Mouse (Mus musculus): ENCODE data around the gene Hdgfl2. TPM values are rescaled to one million over a fixed set of nuclear protein-coding genes. Genes with fewer than 3 reads are reported as not detected.

The Hdgfl2 gene
- polyA plus RNA-seq, 1 experiment: 109 TPM

- H3K27ac ChIP-seq (ENCODE audit: insufficient read depth, low read length): no peak overlapping the region
- H3K4me1 ChIP-seq (ENCODE audit: control insufficient read depth, insufficient read depth, low read length): no peaks in the 10 kb centered on the region; the same call in 1 of the 2 replicates
- TF ChIP-seq POLR2A (IDR thresholded peaks at IDR 0.05; ENCODE audit: borderline replicate concordance, insufficient read depth, low read length) (no peak), CTCF (IDR thresholded peaks at IDR 0.05; ENCODE audit: borderline replicate concordance, insufficient read depth, low read depth, low read length) (no peak)
- WGBS: 40% methylated on average over 9 of the region's 9 CpGs
- DNase-seq: no peak
- H3K27me3 ChIP-seq (ENCODE audit: control insufficient read depth, insufficient read depth, low read length): no peaks in the 10 kb centered on the region; the same call in 1 of the 2 replicates
- H3K4me3 ChIP-seq (replicated peaks; ENCODE audit: insufficient read depth, low read depth, low read length): no peak overlapping the region
Observed at GRCm38 (mm10) chr17:56148280-56148679, 68.8 kb downstream of the Hdgfl2 start.

- peak in 1 of 2 experiments; percentile 31 for DNase-seq
- Histone ChIP-seq H3K27ac (ENCODE audit: insufficient read depth, low read length) (no peak overlapping the region), H3K27me3 (ENCODE audit: control insufficient read depth, insufficient read depth, low read length) (no peaks in the 10 kb centered on the region; the same call in 1 of the 2 replicates), H3K4me1 (ENCODE audit: control insufficient read depth, insufficient read depth, low read length) (peaks cover 3% of the 10 kb centered on the region; the same call in 1 of the 2 replicates), H3K4me3 (replicated peaks; ENCODE audit: insufficient read depth, low read depth, low read length) (peak overlapping the region; percentile 34)
- 6% methylated on average over 30 of the region's 30 CpGs for WGBS
- TF ChIP-seq CTCF (IDR thresholded peaks at IDR 0.05; ENCODE audit: borderline replicate concordance, insufficient read depth, low read depth, low read length) (no peak), POLR2A (IDR thresholded peaks at IDR 0.05; ENCODE audit: borderline replicate concordance, insufficient read depth, low read length) (no peak)
Observed at GRCm38 (mm10) chr17:56148790-56149618, 69.6 kb downstream of the Hdgfl2 start.

GRCm38 (mm10) chr17:56149897-56150296 lies 70.5 kb downstream of the Hdgfl2 start:
- 62% methylated on average over 2 of the region's 2 CpGs for WGBS

More at GRCm38 (mm10) chr17:56149897-56150296, 70.5 kb downstream of the Hdgfl2 start:
- TF ChIP-seq POLR2A (IDR thresholded peaks at IDR 0.05; ENCODE audit: borderline replicate concordance, insufficient read depth, low read length) (no peak), CTCF (IDR thresholded peaks at IDR 0.05; ENCODE audit: borderline replicate concordance, insufficient read depth, low read depth, low read length) (no peak)
- H3K4me1 ChIP-seq (ENCODE audit: control insufficient read depth, insufficient read depth, low read length): peaks cover 3% of the 10 kb centered on the region; the same call in 1 of the 2 replicates
- DNase-seq: no peak
- no peak overlapping the region for H3K4me3 ChIP-seq (replicated peaks; ENCODE audit: insufficient read depth, low read depth, low read length)
- no peaks in the 10 kb centered on the region; the same call in 1 of the 2 replicates for H3K27me3 ChIP-seq (ENCODE audit: control insufficient read depth, insufficient read depth, low read length)
- no peak overlapping the region for H3K27ac ChIP-seq (ENCODE audit: insufficient read depth, low read length)

Other genes with a start within 250 kb of the Hdgfl2 start
- gene Zfp119a, start 200.7 kb upstream of the Hdgfl2 start, polyA plus RNA-seq (2012; rRNA removed): 3.6 and 4.3 TPM in 2 replicates
- gene Zfp959, start 187.5 kb upstream of the Hdgfl2 start, polyA plus RNA-seq (2012; rRNA removed): 7.7 and 8.7 TPM in 2 replicates
- gene Zfp119b, start 130.1 kb upstream of the Hdgfl2 start, polyA plus RNA-seq (2012; rRNA removed): 3.3 and 3.7 TPM in 2 replicates
- 0.81 and 1.00 TPM in 2 replicates for gene Ebi3, start 127.0 kb upstream of the Hdgfl2 start, polyA plus RNA-seq (2012; rRNA removed)
- 13.4 and 14.9 TPM in 2 replicates for gene Yju2, start 120.5 kb upstream of the Hdgfl2 start, polyA plus RNA-seq (2012; rRNA removed)
- gene Shd, start 109.2 kb upstream of the Hdgfl2 start, polyA plus RNA-seq (2012; rRNA removed): 122 and 127 TPM in 2 replicates
- gene Fsd1, start 93.1 kb upstream of the Hdgfl2 start, polyA plus RNA-seq (2012; rRNA removed): 88.0 and 91.3 TPM in 2 replicates
- 51.8 and 64.1 TPM in 2 replicates for gene Stap2, start 74.0 kb upstream of the Hdgfl2 start, polyA plus RNA-seq (2012; rRNA removed)
- 183 and 193 TPM in 2 replicates for gene Mpnd, start 73.9 kb upstream of the Hdgfl2 start, polyA plus RNA-seq (2012; rRNA removed)
- gene Sh3gl1, start 43.0 kb upstream of the Hdgfl2 start, polyA plus RNA-seq (2012; rRNA removed): 69.5 and 82.5 TPM in 2 replicates
- 2.9 and 3.3 TPM in 2 replicates for gene Chaf1a, start 39.2 kb upstream of the Hdgfl2 start, polyA plus RNA-seq (2012; rRNA removed)
- gene Ubxn6, start 4.6 kb upstream of the Hdgfl2 start, polyA plus RNA-seq (2012; rRNA removed): 114 TPM in 2 replicates
- 1.1 and 1.7 TPM in 2 replicates for gene Plin4, start 30.2 kb downstream of the Hdgfl2 start, polyA plus RNA-seq (2012; rRNA removed)
- 0.38 and 0.54 TPM in 2 replicates for gene Plin5, start 38.0 kb downstream of the Hdgfl2 start, polyA plus RNA-seq (2012; rRNA removed)
- 0.93 and 1.6 TPM in 2 replicates for gene Lrg1, start 42.4 kb downstream of the Hdgfl2 start, polyA plus RNA-seq (2012; rRNA removed)
- 51.8 and 54.3 TPM in 2 replicates for gene Sema6b, start 60.7 kb downstream of the Hdgfl2 start, polyA plus RNA-seq (2012; rRNA removed)
- 1.7 and 1.9 TPM in 2 replicates for gene Tnfaip8l1, start 82.8 kb downstream of the Hdgfl2 start, polyA plus RNA-seq (2012; rRNA removed)
- gene Mydgf, start 104.3 kb downstream of the Hdgfl2 start, polyA plus RNA-seq (2012; rRNA removed): 44.5 and 45.0 TPM in 2 replicates
- 54.7 and 56.3 TPM in 2 replicates for gene Dpp9, start 139.3 kb downstream of the Hdgfl2 start, polyA plus RNA-seq (2012; rRNA removed)
- 19.9 and 21.8 TPM in 2 replicates for gene Fem1a, start 177.2 kb downstream of the Hdgfl2 start, polyA plus RNA-seq (2012; rRNA removed)
- gene Ticam1, start 197.2 kb downstream of the Hdgfl2 start, polyA plus RNA-seq (2012; rRNA removed): 4.5 and 4.7 TPM in 2 replicates
- 15.6 and 20.9 TPM in 2 replicates for gene Plin3, start 213.2 kb downstream of the Hdgfl2 start, polyA plus RNA-seq (2012; rRNA removed)
- gene Arrdc5, start 220.7 kb downstream of the Hdgfl2 start, polyA plus RNA-seq (2012; rRNA removed): not detected in 2 replicates
- 0.65 and 0.71 TPM in 2 replicates for gene Uhrf1, start 223.7 kb downstream of the Hdgfl2 start, polyA plus RNA-seq (2012; rRNA removed)
- gene Kdm4b, start 246.4 kb downstream of the Hdgfl2 start, polyA plus RNA-seq (2012; rRNA removed): 45.8 and 50.9 TPM in 2 replicates